Mouse (Mus musculus) cerebellum, adult (tissue): ENCODE results near the gene Prss41.
"Not testable (repeated sequence)": the region's sequence is repeated elsewhere in the genome, so short reads cannot be mapped to it uniquely, and the experiment has no call there.

Experiments
- ATAC-seq: cut with Nextera tagmentation; 2 replicates; pipeline ENCODE4 v1.9.2; 2017; ENCODE audit warnings: mild to moderate bottlenecking, moderate library complexity, mixed read lengths; ENCODE audit not compliant: insufficient number of reproducible peaks, low FRiP score, low TSS enrichment

Prss41 gene

GRCm38 (mm10) chr17:23843812-23844273 lies at the start of gene Prss41, which contains the start of gene Prss32:
Gene Prss41, minus strand, starts transcription at chr17:23844172.
Gene Prss32, plus strand, starts transcription at chr17:23843855.
- no peak for ATAC-seq

- not testable (repeated sequence) for ATAC-seq
These were observed 36.6 kb upstream of the Prss41 start, which contains the start of the genes Dcpp1 and Dcpp2 for GRCm38 (mm10) chr17:23880576-23880975. Gene Dcpp1, plus strand, starts transcription at chr17:23880876. Gene Dcpp2, plus strand, starts transcription at chr17:23880880.

DNA sequence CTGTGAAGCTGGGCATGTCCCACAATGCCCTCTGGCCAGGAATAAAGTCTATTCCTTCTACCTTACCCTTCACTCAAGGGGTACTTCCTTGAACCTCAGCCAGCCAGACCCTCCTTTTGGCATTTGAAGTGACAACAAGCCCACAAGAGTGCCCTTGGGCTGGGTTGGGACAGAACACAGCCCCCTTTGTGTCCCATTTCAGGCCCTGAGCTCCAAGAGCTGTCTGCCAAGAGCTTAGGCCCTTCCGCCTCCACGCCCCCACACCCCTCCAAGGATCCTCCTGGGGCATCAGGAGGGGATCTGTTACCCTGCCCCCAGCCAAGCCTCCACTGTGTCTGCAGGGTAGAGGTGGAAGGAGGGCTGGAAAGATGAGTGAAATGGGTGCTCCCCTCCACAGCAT lies 33.2 kb upstream of the Prss41 start:
- no peak for ATAC-seq

DNA sequence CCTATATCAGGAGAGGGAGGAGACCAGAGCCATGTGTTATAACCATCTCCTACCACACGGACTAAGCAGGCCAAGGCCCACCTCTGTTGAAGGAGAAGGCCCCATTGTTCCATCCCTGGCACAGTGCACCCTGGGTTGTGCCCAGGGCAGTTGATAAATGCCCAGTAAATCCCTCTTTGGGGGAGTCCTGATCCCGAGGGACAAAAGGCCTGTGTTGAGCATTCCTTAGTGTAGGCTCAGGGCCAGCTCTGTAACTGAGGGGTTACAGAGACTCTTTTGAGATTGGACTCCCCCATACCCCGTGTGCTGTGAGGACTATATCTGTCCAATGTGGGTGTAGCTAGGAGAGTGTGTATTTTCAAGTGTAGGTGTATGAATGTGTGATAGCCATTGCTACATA lies 32.8 kb upstream of the Prss41 start:
- no peak for ATAC-seq

DNA sequence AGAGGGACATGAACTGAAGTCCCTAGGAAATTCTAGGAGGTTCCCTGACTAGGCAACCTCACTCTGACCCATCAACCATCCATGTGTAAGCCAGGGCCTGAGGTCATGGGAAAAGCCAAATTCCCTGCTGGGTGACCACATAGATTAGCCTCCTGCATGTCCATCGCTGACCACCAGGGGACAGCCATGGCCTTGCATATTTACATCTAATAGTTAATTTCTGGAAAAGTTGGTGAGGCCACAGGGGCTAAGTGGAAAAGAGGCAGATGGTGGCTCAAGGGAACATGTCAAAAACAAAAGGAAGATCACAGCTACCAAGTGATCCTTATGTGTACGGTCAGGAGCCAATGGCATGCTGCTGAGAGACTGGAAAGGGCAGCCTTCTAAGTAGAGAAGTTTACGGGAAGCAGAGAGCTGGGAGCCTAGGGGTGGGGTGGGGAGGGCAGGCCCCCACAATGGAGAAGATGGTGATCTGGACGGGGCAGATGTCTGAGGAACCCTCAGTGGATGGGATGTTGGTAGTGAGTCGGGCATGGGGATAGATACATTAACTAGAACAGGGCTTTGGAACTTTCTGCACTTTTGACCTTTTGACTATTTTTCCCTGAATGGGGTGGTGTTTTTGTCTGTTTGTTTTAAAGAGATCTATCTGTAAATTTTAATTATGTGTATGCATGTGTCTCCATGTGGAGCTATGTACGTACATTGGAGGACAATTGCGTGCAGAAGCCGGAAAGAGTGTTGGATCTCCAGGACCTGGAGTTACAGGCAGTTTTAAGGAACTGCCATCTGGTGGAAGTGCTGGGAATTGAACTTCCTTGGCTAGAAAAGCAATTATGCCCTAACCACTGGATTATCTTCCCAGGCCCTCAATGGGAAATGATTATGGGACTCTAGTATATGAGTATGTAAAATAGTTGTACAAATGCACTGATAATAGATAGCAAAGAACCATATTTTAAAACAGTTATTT lies 30.2 kb upstream of the Prss41 start:
- no peak for ATAC-seq

DNA sequence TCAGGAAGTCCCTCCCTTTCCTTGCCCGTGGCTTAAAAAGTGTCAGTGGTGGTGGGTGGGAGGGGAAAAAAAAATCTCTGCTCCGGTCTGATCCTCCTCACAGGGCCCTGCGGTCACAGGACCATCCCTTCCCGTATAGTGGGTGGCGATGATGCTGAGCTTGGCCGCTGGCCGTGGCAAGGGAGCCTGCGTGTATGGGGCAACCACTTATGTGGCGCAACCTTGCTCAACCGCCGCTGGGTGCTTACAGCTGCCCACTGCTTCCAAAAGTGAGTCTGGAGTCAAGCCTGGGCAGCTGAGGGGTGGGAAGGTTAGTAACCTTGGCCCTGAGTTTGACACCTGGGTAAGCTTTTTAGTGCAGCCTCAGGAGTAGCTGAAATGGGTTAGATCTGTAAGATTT lies 24.5 kb upstream of the Prss41 start:
- no peak for ATAC-seq

GRCm38 (mm10) chr17:23867756-23868155 lies 23.8 kb upstream of the Prss41 start, which contains the start of gene Prss21:
Gene Prss21, plus strand, starts transcription at chr17:23868056.
- no peak for ATAC-seq

GRCm38 (mm10) chr17:23862926-23863325 lies 19.0 kb upstream of the Prss41 start:
- ATAC-seq: no peak

- ATAC-seq: no peak
These were observed 13.9 kb upstream of the Prss41 start for GRCm38 (mm10) chr17:23857913-23858312.

- ATAC-seq: no peak
These were observed 13.2 kb upstream of the Prss41 start for GRCm38 (mm10) chr17:23857193-23857592.

DNA sequence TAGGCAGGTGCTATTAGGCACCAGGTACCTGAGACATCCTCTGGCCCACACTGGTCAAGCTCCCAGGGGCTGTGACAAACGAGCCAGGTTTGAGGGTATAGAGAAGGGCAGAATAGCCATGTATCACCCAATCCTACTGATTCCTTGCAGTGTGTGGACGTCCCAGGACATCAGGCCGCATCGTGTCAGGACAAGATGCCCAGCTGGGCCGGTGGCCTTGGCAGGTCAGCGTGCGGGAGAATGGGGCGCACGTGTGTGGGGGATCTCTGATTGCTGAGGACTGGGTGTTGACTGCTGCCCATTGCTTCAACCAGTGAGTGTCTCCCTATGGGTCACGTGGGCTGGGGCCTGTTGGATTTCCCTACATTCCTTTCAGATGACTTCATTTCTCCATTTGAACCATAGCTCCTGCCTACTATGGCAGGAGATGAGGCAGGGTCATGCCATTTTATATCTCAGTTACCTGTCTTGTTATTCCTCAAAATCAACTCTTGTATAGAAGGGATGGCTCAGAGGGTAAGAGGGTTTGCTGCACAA lies 10.3 kb upstream of the Prss41 start:
- no peak for ATAC-seq

- no peak for ATAC-seq
These were observed 9.3 kb upstream of the Prss41 start for GRCm38 (mm10) chr17:23853292-23853691.

DNA sequence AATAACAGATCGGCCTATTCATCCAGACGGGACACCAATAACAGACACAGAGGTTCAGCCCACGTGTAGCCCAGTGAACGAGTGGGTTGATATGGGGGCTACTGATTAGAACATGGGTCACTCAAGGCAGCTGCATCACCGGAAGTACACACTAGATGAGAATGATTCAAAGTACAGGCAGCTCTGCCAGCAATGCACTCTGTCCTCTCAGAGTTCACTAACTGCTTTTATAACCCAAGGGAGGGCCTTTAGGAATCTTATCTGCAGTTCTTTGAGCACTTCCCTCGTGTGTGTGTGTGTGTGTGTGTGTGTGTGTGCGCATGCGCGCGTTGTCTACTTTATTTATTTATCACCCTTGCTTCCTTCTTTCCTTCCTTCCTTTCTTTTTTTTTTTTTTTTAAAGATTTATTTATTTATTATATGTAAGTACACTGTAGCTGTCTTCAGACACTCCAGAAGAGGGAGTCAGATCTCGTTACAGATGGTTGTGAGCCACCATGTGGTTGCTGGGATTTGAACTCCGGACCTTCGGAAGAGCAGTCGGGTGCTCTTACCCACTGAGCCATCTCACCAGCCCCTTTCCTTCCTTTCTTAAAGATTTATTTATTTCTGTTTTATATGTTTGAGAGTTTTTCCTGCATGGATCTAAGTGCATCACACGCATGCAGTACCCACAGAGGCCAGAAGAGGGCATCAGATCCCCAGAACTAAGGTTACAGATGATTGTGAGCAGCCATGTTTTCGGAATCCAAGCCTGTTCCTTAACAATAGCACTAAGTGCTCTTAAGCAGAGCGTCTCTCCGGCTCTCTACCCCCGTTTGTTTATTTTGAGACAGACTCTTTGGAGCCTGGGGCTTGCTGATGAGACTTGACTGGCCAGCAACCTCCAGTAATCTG lies 7.1 kb upstream of the Prss41 start:
- no peak for ATAC-seq

- ATAC-seq: no peak
These were observed 6.1 kb upstream of the Prss41 start for GRCm38 (mm10) chr17:23850028-23850427.

- ATAC-seq: no peak; the same call in 1 of the 2 replicates
These were observed 696 bp downstream of the Prss41 start for GRCm38 (mm10) chr17:23843141-23843811.

GRCm38 (mm10) chr17:23841145-23841544 lies 2.8 kb downstream of the Prss41 start:
- ATAC-seq: no peak

DNA sequence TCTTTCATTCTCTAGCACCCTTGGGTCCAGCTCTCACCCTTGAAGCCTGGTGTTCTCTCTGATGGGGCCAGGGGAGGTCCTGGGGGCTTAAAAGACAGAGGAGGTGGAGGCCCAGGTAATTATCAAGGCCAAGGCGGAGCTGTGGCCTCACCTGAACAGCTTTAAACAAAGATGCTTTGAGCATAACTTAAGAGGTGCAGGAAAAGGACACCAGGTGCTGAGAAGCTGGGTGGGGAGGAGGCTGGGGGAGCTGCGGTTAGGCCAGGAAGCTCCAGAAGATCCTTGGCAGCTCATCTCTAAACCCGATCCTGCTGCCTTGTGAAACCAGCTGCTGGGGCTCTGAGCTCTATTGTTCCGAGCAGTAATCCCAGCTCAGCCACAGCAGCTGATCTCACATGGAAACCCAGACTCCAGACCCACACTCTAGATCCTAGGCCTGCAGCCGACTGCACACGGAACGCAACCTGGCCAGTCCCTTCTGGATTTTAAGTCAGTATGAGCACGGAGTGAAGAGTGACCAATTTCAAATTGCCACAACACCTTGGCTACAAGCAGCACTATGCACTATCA lies 7.9 kb downstream of the Prss41 start, which contains the start of gene Prss33:
TSS of gene Prss33 (minus strand) at position 51 of the 570 bp plus-strand sequence.
- ATAC-seq: no peak

GRCm38 (mm10) chr17:23831201-23831600 lies 12.8 kb downstream of the Prss41 start:
- no peak for ATAC-seq

- ATAC-seq: peak; percentile 86
These were observed 14.8 kb downstream of the Prss41 start, which contains the start of gene Elob for GRCm38 (mm10) chr17:23829064-23829619. Gene Elob, minus strand, starts transcription at chr17:23829136.
